Mouse (Mus musculus) cerebellum, adult 9-10 months (tissue): Measurements from ENCODE around the gene Slirp.
"Not testable (repeated sequence)": the region's sequence is repeated elsewhere in the genome, so short reads cannot be mapped to it uniquely, and the experiment has no call there.

Source experiments
- DNase-seq: peaks from one replicate; pipeline ENCODE4 v3.0.0; 2022

The Slirp gene

GRCm38 (mm10) chr12:87442177-87443114 is 1.2 kb upstream of the Slirp start:
- DNase-seq: no peak

- no peak for DNase-seq
Observed at GRCm38 (mm10) chr12:87443115-87443699, 489 bp upstream of the Slirp start.

- DNase-seq: peak; percentile 36
Observed at GRCm38 (mm10) chr12:87444211-87444610, 515 bp downstream of the Slirp start.

- no peak for DNase-seq
Observed at GRCm38 (mm10) chr12:87449456-87449855, 5.8 kb downstream of the Slirp start.

GRCm38 (mm10) chr12:87464678-87465297 is 21.1 kb downstream of the Slirp start:
- DNase-seq: no peak

- no peak for DNase-seq
Observed at GRCm38 (mm10) chr12:87470263-87471136, 26.8 kb downstream of the Slirp start.

- DNase-seq: peak; percentile 47
Observed at GRCm38 (mm10) chr12:87471421-87471963, 27.8 kb downstream of the Slirp start.

- DNase-seq: peak; percentile 95
Observed at GRCm38 (mm10) chr12:87471964-87472786, 28.5 kb downstream of the Slirp start, which contains the start of gene Snw1. TSS of gene Snw1 (minus strand) at chr12:87472274.

GRCm38 (mm10) chr12:87474756-87475155 is 31.1 kb downstream of the Slirp start:
- no peak for DNase-seq

- DNase-seq: not testable (repeated sequence)
Observed at GRCm38 (mm10) chr12:87482482-87482881, 38.8 kb downstream of the Slirp start.

GRCm38 (mm10) chr12:87488683-87489082 is 45.0 kb downstream of the Slirp start:
- not testable (repeated sequence) for DNase-seq

GRCm38 (mm10) chr12:87494421-87494820 is 50.7 kb downstream of the Slirp start, which contains the start of gene Gm5788:
TSS of gene Gm5788 (plus strand) at chr12:87494721.
- DNase-seq: not testable (repeated sequence)
